Mouse (Mus musculus): ENCODE results near the gene Ccdc142.

Gene Ccdc142

DNA sequence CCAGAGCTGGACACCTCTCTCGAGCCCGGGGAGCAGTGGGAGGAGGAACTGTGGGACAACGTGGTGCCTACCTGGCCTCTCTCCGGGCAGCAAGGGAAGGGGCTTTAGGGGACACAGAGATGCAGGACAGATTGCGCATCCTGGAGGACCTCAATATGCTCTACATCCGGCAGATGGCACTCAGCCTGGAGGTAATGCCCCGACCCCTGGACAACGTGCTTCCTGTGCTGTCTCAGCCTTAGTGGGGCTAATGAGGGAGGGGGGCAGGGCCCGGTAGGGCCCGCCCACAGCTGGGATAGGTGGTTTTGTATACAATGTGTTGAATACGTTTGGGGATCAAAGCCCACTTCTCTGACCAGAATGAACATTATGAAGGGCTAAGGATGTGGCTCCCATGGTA lies 36.7 kb downstream of the Ccdc142 start:
- DNase-seq (ENCODE audit: inconsistent ontology term) = peak; percentile 56

DNA sequence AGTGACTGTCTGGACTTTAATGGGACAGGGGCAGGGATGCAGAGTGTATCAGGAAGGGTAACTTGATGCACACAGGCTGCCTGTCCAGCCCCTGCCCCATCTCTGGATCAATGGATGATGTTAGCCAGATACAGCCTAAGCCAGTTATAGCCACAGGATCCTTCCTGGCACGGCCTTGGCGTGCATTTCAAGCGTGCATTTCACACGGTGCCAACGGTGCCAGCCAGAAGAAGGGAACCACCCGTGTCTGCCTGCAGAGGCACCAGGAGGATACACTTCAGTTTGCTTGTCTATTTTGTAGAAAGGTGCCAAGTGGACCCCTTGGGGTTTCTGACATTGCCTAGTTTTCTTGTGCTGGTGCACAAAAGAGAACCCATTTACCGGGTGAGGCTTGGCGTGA lies 38.6 kb downstream of the Ccdc142 start:
- no peak for DNase-seq (ENCODE audit: inconsistent ontology term)

GRCm38 (mm10) chr6:83141636-83142035 lies 40.2 kb downstream of the Ccdc142 start:
- DNase-seq (ENCODE audit: inconsistent ontology term) = peak; percentile 61

DNA sequence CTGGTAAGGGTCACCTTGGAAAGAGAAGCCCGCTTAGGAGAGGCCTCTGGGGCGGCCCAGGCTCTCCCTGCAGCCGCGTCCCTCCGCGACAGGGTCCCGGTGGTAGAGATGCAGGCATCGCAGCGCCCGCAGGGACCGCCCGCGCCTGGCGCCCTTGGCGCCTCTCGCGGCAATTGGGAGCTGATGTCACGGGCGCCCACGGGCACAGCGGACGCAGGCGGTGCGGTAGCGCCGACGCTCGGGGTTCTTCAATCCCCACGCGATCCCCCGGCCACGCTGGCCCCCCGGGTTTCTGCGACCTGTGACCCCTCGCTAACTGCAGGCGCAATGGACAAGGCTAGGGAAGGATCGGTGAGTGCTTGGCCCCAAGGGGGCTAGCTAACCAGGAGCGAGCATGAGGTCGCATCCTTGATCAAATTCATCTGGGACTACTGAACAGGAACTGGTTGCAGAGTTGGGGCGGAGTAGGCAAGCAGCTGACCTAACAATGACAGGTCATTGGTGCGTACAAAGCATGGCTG lies 40.9 kb downstream of the Ccdc142 start:
- DNase-seq (ENCODE audit: inconsistent ontology term) = peak; percentile 54

DNA sequence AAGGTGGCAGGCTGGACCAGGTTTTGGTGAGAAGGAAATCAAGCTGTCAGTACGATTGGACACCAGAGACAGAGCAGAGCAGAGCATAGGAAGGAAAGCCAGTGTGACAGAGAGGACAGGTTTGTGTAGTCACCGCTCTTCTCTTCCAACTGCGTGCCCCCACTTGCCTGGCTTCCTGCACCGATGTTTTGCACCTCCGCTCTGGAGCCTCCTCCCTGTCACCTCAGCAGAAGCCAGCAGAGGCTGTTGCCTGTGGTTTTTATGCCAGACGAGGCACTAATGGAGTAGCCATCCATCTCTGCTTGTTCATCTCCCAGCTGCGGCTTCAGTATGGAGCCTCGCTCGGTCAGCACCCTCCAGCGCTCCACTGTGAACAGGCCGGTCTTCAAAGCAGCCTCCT lies 41.5 kb downstream of the Ccdc142 start:
- DNase-seq (ENCODE audit: inconsistent ontology term) = no peak

- DNase-seq (ENCODE audit: inconsistent ontology term) = peak; percentile 70
These were observed 43.8 kb downstream of the Ccdc142 start for GRCm38 (mm10) chr6:83145209-83145608.

- no peak for DNase-seq (ENCODE audit: inconsistent ontology term)
These were observed 44.4 kb downstream of the Ccdc142 start for GRCm38 (mm10) chr6:83145805-83146204.

GRCm38 (mm10) chr6:83147280-83147679 lies 45.9 kb downstream of the Ccdc142 start:
- no peak for DNase-seq (ENCODE audit: inconsistent ontology term)

DNA sequence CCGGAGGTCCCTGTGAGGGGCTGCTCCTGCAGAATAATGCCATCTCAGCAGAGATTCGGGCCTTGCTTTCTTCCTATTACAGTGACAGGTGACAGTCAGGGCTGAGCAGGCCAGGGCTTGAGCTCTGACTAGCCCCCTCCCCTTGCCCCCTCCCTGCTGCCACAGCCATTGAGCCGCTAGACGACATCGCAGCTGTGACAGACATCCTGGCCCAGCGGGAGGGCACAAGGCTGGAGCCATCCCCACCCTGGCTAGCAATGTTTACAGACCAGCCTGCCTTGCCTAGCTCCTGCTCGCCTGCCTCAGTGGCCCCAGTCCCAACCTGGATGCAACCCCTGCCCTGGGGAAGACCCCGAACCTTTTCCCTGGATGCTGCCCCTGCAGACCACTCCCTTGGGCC lies 50.3 kb downstream of the Ccdc142 start:
- DNase-seq (ENCODE audit: inconsistent ontology term) = no peak

- no peak for DNase-seq (ENCODE audit: inconsistent ontology term)
These were observed 51.6 kb downstream of the Ccdc142 start for GRCm38 (mm10) chr6:83153038-83153437.

GRCm38 (mm10) chr6:83153485-83153884 lies 52.1 kb downstream of the Ccdc142 start:
- no peak for DNase-seq (ENCODE audit: inconsistent ontology term)

DNA sequence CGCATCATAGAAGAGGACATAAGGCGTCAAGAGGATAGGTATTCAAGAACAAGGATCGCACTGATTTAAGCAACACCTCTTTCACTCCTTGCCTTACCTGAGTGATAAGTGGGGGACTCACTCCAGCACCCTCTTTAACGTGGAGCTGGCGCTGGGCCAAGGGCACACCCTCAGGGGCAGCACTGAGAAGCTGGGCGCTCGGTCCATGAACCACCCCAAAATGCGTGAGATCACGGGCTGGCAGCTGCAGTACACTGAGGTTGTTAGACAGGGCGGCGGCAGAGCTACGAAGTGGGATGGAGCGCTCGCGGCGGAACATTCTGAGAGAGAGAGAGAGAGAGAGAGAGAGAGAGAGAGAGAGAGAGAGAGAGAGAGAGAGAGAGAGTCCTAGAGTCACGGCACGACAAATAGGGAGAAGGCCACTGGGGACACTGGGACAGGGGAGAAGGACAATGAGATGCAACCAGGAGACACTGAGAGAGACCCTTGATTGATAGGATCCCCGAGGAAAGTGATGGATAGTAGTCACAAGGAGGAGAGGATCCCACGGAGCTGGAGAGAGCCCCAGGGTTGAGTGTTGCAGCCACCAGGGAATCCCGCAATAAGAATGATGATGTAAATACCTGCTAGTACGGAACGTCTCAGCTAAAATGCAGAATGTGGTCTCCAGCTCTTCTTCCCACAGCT lies 54.3 kb downstream of the Ccdc142 start:
- DNase-seq (ENCODE audit: inconsistent ontology term) = no peak

DNA sequence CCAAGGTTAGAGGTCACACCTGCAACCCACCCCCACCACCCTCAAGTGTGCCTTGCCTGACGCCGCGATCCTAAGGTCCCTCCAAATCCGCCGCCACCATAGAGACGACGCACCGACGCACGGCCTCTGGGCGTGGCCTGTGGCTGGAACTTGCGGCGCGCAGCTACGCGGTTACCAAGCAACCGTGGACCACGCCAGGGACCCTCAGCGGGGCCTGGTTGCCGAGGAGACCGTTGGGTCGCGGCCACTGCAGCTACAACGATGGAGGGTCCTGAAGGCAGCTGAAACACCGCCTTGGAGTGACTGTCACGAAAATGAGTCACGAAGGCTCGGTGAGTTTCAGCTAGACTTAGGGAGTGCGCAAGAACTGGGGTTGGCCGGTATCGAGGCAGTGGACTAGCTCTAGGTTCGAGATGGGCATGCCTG lies 54.9 kb downstream of the Ccdc142 start, which contains the start of the genes Wdr54 and 1700003E16Rik:
Wdr54 (minus strand) TSS at position 139 of the 426 bp plus-strand sequence.
1700003E16Rik (plus strand) TSS at position 146 of the 426 bp plus-strand sequence.
- peak; percentile 75 for DNase-seq (ENCODE audit: inconsistent ontology term)

Data from Muller cell, postnatal 12 days (primary cell).